Mouse (Mus musculus) lung, adult 2 months (tissue): ENCODE measurements at regions not wholly inside any gene's neighbourhood (a gene's known extent, or its start where the extent isn't known, plus 50 kb on each side); places are given as distances from the start of the nearest gene placed in this dataset.

Experiments used
- DNase-seq: peaks from one replicate; pipeline ENCODE4 v3.0.0; 2022
- H3K4me1 ChIP-seq: fragments of 200-500 bp; 2 replicates; pipeline ENCODE4 v1.6.1; 2011; ENCODE audit warnings: low read length; ENCODE audit not compliant: control insufficient read depth, insufficient read depth
- H3K4me3 ChIP-seq: fragments of 200-500 bp; replicated peaks from 2 replicates; pipeline ENCODE3; 2011; ENCODE audit warnings: low read depth, mild to moderate bottlenecking, control low read depth, low read length; ENCODE audit errors: extremely low read depth
- CTCF ChIP-seq: fragments of 200-500 bp; IDR thresholded peaks from 2 replicates; pipeline ENCODE4 v1.5.1; 2011; ENCODE audit warnings: mild to moderate bottlenecking, low read length, control low read depth; ENCODE audit not compliant: insufficient read depth
- POLR2A ChIP-seq: fragments of 200-500 bp; IDR thresholded peaks from 2 replicates; pipeline ENCODE4 v1.6.1; 2011; ENCODE audit warnings: low read depth, mild to moderate bottlenecking, control low read depth, low read length, borderline replicate concordance; ENCODE audit errors: extremely low read depth
- WGBS: fragments of 180-500 bp; shearing (Covaris S2); methylation state at CpG from one replicate; pipeline ENCODE4 v1.1.7; 2018; 5-methylcytosine and 5-hydroxymethylcytosine counted together

- Histone ChIP-seq H3K4me1 (peaks cover 5% of the 10 kb centered on the region), H3K4me3 (no peak overlapping the region)
- WGBS: 33% methylated on average over 2 of the region's 2 CpGs
- TF ChIP-seq CTCF (no peak), POLR2A (no peak)
- peak; percentile 6 for DNase-seq
These were observed 130.0 kb upstream of the Cxcr4 start for GRCm38 (mm10) chr1:128722061-128722471.

GRCm38 (mm10) chr1:128714843-128715242 is 122.8 kb upstream of the Cxcr4 start:
- no peaks in the 10 kb centered on the region for H3K4me1 ChIP-seq
- H3K4me3 ChIP-seq: no peak overlapping the region
- DNase-seq: no peak
- WGBS: 78% methylated on average over 6 of the region's 6 CpGs
- no peak for TF ChIP-seq CTCF
- no peak for TF ChIP-seq POLR2A

GRCm38 (mm10) chr1:128712876-128713275 is 120.8 kb upstream of the Cxcr4 start:
- no peak overlapping the region for H3K4me3 ChIP-seq
- 41% methylated on average over 7 of the region's 7 CpGs for WGBS
- TF ChIP-seq POLR2A (no peak), CTCF (no peak)
- no peaks in the 10 kb centered on the region for H3K4me1 ChIP-seq
- peak; percentile 10 for DNase-seq

- no peaks in the 10 kb centered on the region for H3K4me1 ChIP-seq
- H3K4me3 ChIP-seq: no peak overlapping the region
- 76% methylated on average over 5 of the region's 5 CpGs for WGBS
- no peak for TF ChIP-seq POLR2A
- no peak for TF ChIP-seq CTCF
- DNase-seq: no peak
These were observed 119.0 kb upstream of the Cxcr4 start for GRCm38 (mm10) chr1:128711121-128711520.

- WGBS: 86% methylated on average over 6 of the region's 6 CpGs
- H3K4me1 ChIP-seq: peaks cover 8% of the 10 kb centered on the region
- TF ChIP-seq POLR2A (no peak), CTCF (no peak)
- no peak for DNase-seq
- H3K4me3 ChIP-seq: no peak overlapping the region
These were observed 115.7 kb upstream of the Cxcr4 start for GRCm38 (mm10) chr1:128707747-128708146.

GRCm38 (mm10) chr1:128706167-128706566 is 114.1 kb upstream of the Cxcr4 start:
- WGBS: 96% methylated on average over 2 of the region's 2 CpGs
- no peak for DNase-seq
- no peak for TF ChIP-seq CTCF
- no peak for TF ChIP-seq POLR2A
- H3K4me1 ChIP-seq: peaks cover 8% of the 10 kb centered on the region
- no peak overlapping the region for H3K4me3 ChIP-seq

GRCm38 (mm10) chr1:128705071-128705503 is 113.0 kb upstream of the Cxcr4 start:
- H3K4me1 ChIP-seq: peaks cover 8% of the 10 kb centered on the region
- TF ChIP-seq POLR2A (no peak), CTCF (no peak)
- WGBS: 20% methylated on average over 3 of the region's 3 CpGs
- no peak overlapping the region for H3K4me3 ChIP-seq
- DNase-seq: no peak

- TF ChIP-seq CTCF (no peak), POLR2A (no peak)
- DNase-seq: no peak
- 62% methylated on average over 3 of the region's 3 CpGs for WGBS
- peaks cover 8% of the 10 kb centered on the region for H3K4me1 ChIP-seq
- H3K4me3 ChIP-seq: no peak overlapping the region
These were observed 109.2 kb upstream of the Cxcr4 start for GRCm38 (mm10) chr1:128701326-128701725.

- no peak for TF ChIP-seq POLR2A
- TF ChIP-seq CTCF: no peak
- no peak overlapping the region for H3K4me3 ChIP-seq
- 71% methylated on average over 4 of the region's 4 CpGs for WGBS
- H3K4me1 ChIP-seq: no peaks in the 10 kb centered on the region
- DNase-seq: no peak
These were observed 105.9 kb upstream of the Cxcr4 start for GRCm38 (mm10) chr1:128697962-128698361.

GRCm38 (mm10) chr1:128695936-128696335 is 103.8 kb upstream of the Cxcr4 start:
- DNase-seq: no peak
- Histone ChIP-seq H3K4me1 (no peaks in the 10 kb centered on the region), H3K4me3 (no peak overlapping the region)
- 56% methylated on average over 2 of the region's 2 CpGs for WGBS
- TF ChIP-seq CTCF: no peak
- no peak for TF ChIP-seq POLR2A

GRCm38 (mm10) chr1:128692799-128693198 is 100.7 kb upstream of the Cxcr4 start:
- DNase-seq: no peak
- Histone ChIP-seq H3K4me3 (no peak overlapping the region), H3K4me1 (no peaks in the 10 kb centered on the region)
- TF ChIP-seq POLR2A (no peak), CTCF (no peak)

- no peak overlapping the region for H3K4me3 ChIP-seq
- 49% methylated on average over 8 of the region's 8 CpGs for WGBS
- no peak for TF ChIP-seq POLR2A
- TF ChIP-seq CTCF: no peak
- H3K4me1 ChIP-seq: no peaks in the 10 kb centered on the region
- no peak for DNase-seq
These were observed 100.2 kb upstream of the Cxcr4 start for GRCm38 (mm10) chr1:128692313-128692712.
